Mouse (Mus musculus): Measurements from ENCODE around the gene Gm21256.
"Not testable (repeated sequence)": the region's sequence is repeated elsewhere in the genome, so short reads cannot be mapped to it uniquely, and the experiment has no call there.

Gm21256 gene

DNA sequence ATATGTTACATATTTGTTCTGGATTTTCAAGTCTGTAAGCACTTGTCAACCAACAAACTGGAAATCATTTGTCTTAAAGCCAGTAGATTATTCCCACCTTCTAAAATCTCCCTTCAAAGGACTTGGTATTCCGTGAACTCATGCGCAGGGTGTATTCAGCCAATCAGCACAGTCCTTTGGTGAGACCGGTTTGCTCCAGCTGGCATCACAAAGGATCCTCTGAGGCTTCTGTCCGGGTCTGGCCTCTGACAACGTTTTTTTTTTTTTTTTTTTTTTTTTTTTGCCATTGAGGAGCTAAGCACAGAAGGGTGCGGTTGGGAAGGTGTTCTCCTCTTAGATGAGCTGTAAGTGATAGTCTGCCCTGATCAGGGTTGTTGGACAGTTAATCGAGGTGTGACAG is at the start of gene Gm21256:
Gene Gm21256, plus strand, starts transcription at position 301 of the 400 bp plus-strand sequence.
- DNase-seq (ENCODE audit: low read depth, low spot score) = not testable (repeated sequence)

Data from mesoderm, embryonic 11.5 days (tissue).